Comparison of ENCODE assay signal across 11 mouse cellular contexts in the genomic region with DNA sequence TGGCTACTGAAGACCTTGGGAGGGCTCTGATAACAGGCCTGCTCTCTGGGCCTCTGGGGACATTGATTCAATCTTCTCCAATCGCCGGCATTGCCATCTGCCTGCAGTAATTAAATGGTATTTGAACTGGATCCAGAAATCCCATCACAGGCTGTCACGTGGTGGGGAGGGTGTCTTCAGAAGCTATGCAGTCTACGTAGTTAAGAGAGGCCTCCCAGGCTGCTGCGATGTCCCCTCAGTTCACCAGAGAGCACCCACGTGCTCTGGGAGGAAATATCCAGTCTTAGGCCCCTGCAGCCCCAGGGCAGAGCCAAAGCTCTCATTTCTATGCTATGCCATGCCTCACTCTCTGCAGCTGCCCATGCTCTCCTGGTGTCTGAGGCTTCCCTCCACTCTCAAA. TPM values are rescaled to one million over a fixed set of nuclear protein-coding genes. Genes with fewer than 3 reads are reported as not detected.
A peak's percentile ranks its signal among the peaks of the same experiment; 100 is the strongest.
DNase-seq lines count a peak whose midpoint lies in the region; ATAC-seq lines count a peak whose summit lies in the region.
"Had no signal": no experiment of that assay in that cellular context is flagged by ENCODE, and none has a peak within 500 bp of the region (broad histone marks: within the 10 kb centered on the region; RNA-seq: fewer than 3 reads in every experiment).

No protein-coding gene starts in this region.

- no peak overlapping the region for H3K4me3 ChIP-seq in heart, embryonic 15.5 days
- no peak overlapping the region for H3K4me3 ChIP-seq in hindbrain, embryonic 16.5 days (ENCODE audit: low read length)
- H3K4me3 ChIP-seq in midbrain, embryonic 10.5 days: no peak overlapping the region
- H3K4me3 ChIP-seq: embryonic facial prominence, embryonic 15.5 days; limb, embryonic 12.5 days had no signal

- H3K9me3 ChIP-seq in heart, embryonic 15.5 days (replicated peaks): no peaks in the 10 kb centered on the region
- H3K9me3 ChIP-seq in hindbrain, embryonic 16.5 days (ENCODE audit: control insufficient read depth, low read length): no peaks in the 10 kb centered on the region
- H3K9me3 ChIP-seq in midbrain, embryonic 10.5 days (replicated peaks): no peaks in the 10 kb centered on the region
- H3K9me3 ChIP-seq: embryonic facial prominence, embryonic 15.5 days; G1E; limb, embryonic 12.5 days had no signal

- no peak overlapping the region for H3K4me2 ChIP-seq in heart, embryonic 15.5 days
- H3K4me2 ChIP-seq in hindbrain, embryonic 16.5 days (ENCODE audit: low read length): peak overlapping the region; percentile 15; the same call in 1 of the 2 replicates
- H3K4me2 ChIP-seq: embryonic facial prominence, embryonic 15.5 days; limb, embryonic 12.5 days had no signal

- H3K4me1 ChIP-seq in heart, embryonic 15.5 days (replicated peaks): peaks cover 45% of the 10 kb centered on the region
- peaks cover 67% of the 10 kb centered on the region for H3K4me1 ChIP-seq in hindbrain, embryonic 16.5 days (ENCODE audit: control insufficient read depth, insufficient read depth, low read depth, low read length)
- H3K4me1 ChIP-seq in midbrain, embryonic 10.5 days: peaks cover 74% of the 10 kb centered on the region

- no peak overlapping the region for H3K9ac ChIP-seq in heart, embryonic 15.5 days
- no peak overlapping the region; the same call in 1 of the 2 replicates for H3K9ac ChIP-seq in hindbrain, embryonic 16.5 days (ENCODE audit: low read depth, low read length)
- H3K9ac ChIP-seq: embryonic facial prominence, embryonic 15.5 days; limb, embryonic 12.5 days had no signal

- no peak for DNase-seq in heart, adult 8-10 months (ENCODE audit: low spot score)
- peak; percentile 94 for DNase-seq in brain, adult 2 months (ENCODE audit: low read depth, low spot score)
- DNase-seq in midbrain, embryonic 10.5 days (ENCODE audit: low spot score): no peak
- DNase-seq in testis, postnatal 14 days (ENCODE audit: low spot score): no peak
- no peak for DNase-seq in embryo, embryonic 10.5 days (ENCODE audit: low spot score)
- no peak for DNase-seq in spleen, postnatal 36 days (ENCODE audit: low spot score in 2 of 2)

- WGBS in heart, embryonic 15.5 days: 31% methylated on average over 6 of the region's 6 CpGs
- WGBS in hindbrain, embryonic 16.5 days: 13% methylated on average over 6 of the region's 6 CpGs
- 67% methylated on average over 6 of the region's 6 CpGs for WGBS in midbrain, embryonic 10.5 days

- no peaks in the 10 kb centered on the region for H3K36me3 ChIP-seq in heart, embryonic 15.5 days
- peaks cover 14% of the 10 kb centered on the region for H3K36me3 ChIP-seq in hindbrain, embryonic 16.5 days (ENCODE audit: control insufficient read depth, insufficient read depth, low read length)
- H3K36me3 ChIP-seq in midbrain, embryonic 10.5 days: peaks cover 24% of the 10 kb centered on the region
- H3K36me3 ChIP-seq: embryonic facial prominence, embryonic 15.5 days had no signal

- ATAC-seq in heart, embryonic 15.5 days (replicated peaks; ENCODE audit: insufficient number of reproducible peaks, insufficient read depth, low FRiP score, low read depth): 0 out of 2 replicates have a peak, but pooled peaks have one; percentile 19
- peak; percentile 38 for ATAC-seq in hindbrain, embryonic 16.5 days

- no peak overlapping the region for H3K27ac ChIP-seq in heart, embryonic 15.5 days
- peak overlapping the region; percentile 59 for H3K27ac ChIP-seq in hindbrain, embryonic 16.5 days (ENCODE audit: low read depth, low read length)
- H3K27ac ChIP-seq in midbrain, embryonic 10.5 days (replicated peaks): peak overlapping the region; percentile 55
- H3K27ac ChIP-seq: embryonic facial prominence, embryonic 15.5 days; limb, embryonic 12.5 days had no signal

- H3K27me3 ChIP-seq in heart, embryonic 15.5 days: no peaks in the 10 kb centered on the region; the same call in 1 of the 2 replicates
- H3K27me3 ChIP-seq in hindbrain, embryonic 16.5 days (replicated peaks; ENCODE audit: control insufficient read depth, insufficient read depth, low read length): no peaks in the 10 kb centered on the region
- peaks cover 17% of the 10 kb centered on the region for H3K27me3 ChIP-seq in midbrain, embryonic 10.5 days (ENCODE audit: low read depth, poor library complexity, severe bottlenecking)
- H3K27me3 ChIP-seq: embryonic facial prominence, embryonic 15.5 days; limb, embryonic 12.5 days had no signal

RNA-seq across cellular contexts. Expression of gene Kif21b, which starts 11.1 kb away (rescaled TPM):
- 0.87 and 2.3 TPM in 2 replicates for polyA plus RNA-seq in heart, embryonic 15.5 days (2015; fragmentation: Nextera tagmentation; extraction: Ambion mirVana)
- 1 to 10 TPM in 1 of 4 experiments, under 1 TPM in 3; 0.57 to 1.3 (median 0.67) TPM for total RNA-seq in heart, adult 8-10 months (2022)
- polyA plus RNA-seq in hindbrain, embryonic 16.5 days (2015; fragmentation: Nextera tagmentation; extraction: Ambion mirVana): 43.6 and 44.3 TPM in 2 replicates
- polyA plus RNA-seq in midbrain, embryonic 10.5 days (2016; fragmentation: Nextera tagmentation; extraction: Ambion mirVana): 4.9 and 9.5 TPM in 2 replicates
